Mouse (Mus musculus) cortical plate, adult 2 months (tissue): ENCODE measurements around the gene Kif1a.

Source experiments
- CTCF ChIP-seq: fragments of 200-500 bp; IDR thresholded peaks from 2 replicates; pipeline ENCODE4 v1.5.1; 2011; ENCODE audit warnings: mild to moderate bottlenecking, control low read depth, low read length; ENCODE audit not compliant: insufficient read depth; ENCODE audit errors: extremely low read depth
- POLR2A ChIP-seq: fragments of 200-500 bp; IDR thresholded peaks from 2 replicates; pipeline ENCODE4 v1.6.1; 2011; ENCODE audit warnings: mild to moderate bottlenecking, low read length, control low read depth; ENCODE audit not compliant: insufficient read depth; ENCODE audit errors: extremely low read depth

DNA sequence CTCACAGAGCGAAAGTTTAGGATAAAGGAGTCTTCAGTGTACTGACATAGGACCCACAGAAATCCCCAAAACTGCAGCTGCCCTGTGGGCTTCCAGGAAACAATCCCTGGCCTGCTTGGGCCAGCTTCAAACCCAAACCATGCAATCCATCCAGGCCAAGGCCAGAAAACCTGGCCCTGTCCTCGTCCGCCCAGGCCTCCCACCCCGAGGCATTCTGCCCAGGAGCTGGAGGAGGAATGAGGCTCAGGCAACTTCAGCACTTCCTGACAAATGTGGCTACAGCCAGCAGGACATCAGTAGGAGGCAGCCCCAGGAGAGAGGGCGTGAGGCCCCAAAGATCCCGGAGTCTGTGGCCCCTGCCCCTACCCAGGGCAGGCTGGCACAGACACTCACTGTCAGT is 36.1 kb downstream of the Kif1a start:
- no peak for TF ChIP-seq CTCF
- TF ChIP-seq POLR2A, result no peak
